Mouse (Mus musculus): ENCODE results near the gene Timp3.

The Timp3 gene

GRCm38 (mm10) chr10:86298326-86298725 lies 1.8 kb upstream of the Timp3 start:
- no peak for DNase-seq

GRCm38 (mm10) chr10:86299795-86300194 lies 377 bp upstream of the Timp3 start:
- no peak for DNase-seq

GRCm38 (mm10) chr10:86301117-86301490 lies 932 bp downstream of the Timp3 start:
- DNase-seq = no peak

- DNase-seq = no peak
Observed at GRCm38 (mm10) chr10:86301593-86302317, 1.6 kb downstream of the Timp3 start.

- DNase-seq = no peak
Observed at GRCm38 (mm10) chr10:86302318-86302648, 2.1 kb downstream of the Timp3 start.

GRCm38 (mm10) chr10:86302761-86303494 lies 2.8 kb downstream of the Timp3 start:
- DNase-seq = peak; percentile 85 to 87

GRCm38 (mm10) chr10:86303495-86303876 lies 3.3 kb downstream of the Timp3 start:
- peak in 1 of 2 experiments; percentile 42 for DNase-seq

GRCm38 (mm10) chr10:86304583-86304982 lies 4.4 kb downstream of the Timp3 start:
- no peak for DNase-seq

GRCm38 (mm10) chr10:86307235-86307634 lies 7.1 kb downstream of the Timp3 start:
- DNase-seq = no peak

GRCm38 (mm10) chr10:86310527-86310926 lies 10.4 kb downstream of the Timp3 start:
- DNase-seq = no peak

- DNase-seq = no peak
Observed at GRCm38 (mm10) chr10:86312976-86313375, 12.8 kb downstream of the Timp3 start.

GRCm38 (mm10) chr10:86313448-86313847 lies 13.3 kb downstream of the Timp3 start:
- no peak for DNase-seq

- no peak for DNase-seq
Observed at GRCm38 (mm10) chr10:86315513-86315912, 15.3 kb downstream of the Timp3 start.

- DNase-seq = peak in 1 of 2 experiments; percentile 54
Observed at GRCm38 (mm10) chr10:86317633-86318032, 17.5 kb downstream of the Timp3 start.

GRCm38 (mm10) chr10:86318552-86319140 lies 18.5 kb downstream of the Timp3 start:
- DNase-seq = peak; percentile 67 to 73

- DNase-seq = no peak
Observed at GRCm38 (mm10) chr10:86319526-86319925, 19.4 kb downstream of the Timp3 start.

- DNase-seq = peak; percentile 62 to 64
Observed at GRCm38 (mm10) chr10:86320204-86320603, 20.0 kb downstream of the Timp3 start.

- DNase-seq = peak; percentile 58 to 72
Observed at GRCm38 (mm10) chr10:86321194-86321593, 21.0 kb downstream of the Timp3 start.

- DNase-seq = no peak
Observed at GRCm38 (mm10) chr10:86322006-86322405, 21.8 kb downstream of the Timp3 start.

GRCm38 (mm10) chr10:86323275-86323994 lies 23.3 kb downstream of the Timp3 start:
- DNase-seq = peak; percentile 45 to 69

GRCm38 (mm10) chr10:86325272-86325671 lies 25.1 kb downstream of the Timp3 start:
- no peak for DNase-seq

- DNase-seq = no peak
Observed at GRCm38 (mm10) chr10:86328143-86328542, 28.0 kb downstream of the Timp3 start.

- no peak for DNase-seq
Observed at GRCm38 (mm10) chr10:86328691-86329090, 28.5 kb downstream of the Timp3 start.

Measured in cerebellum, postnatal 14 days (tissue).